Mouse (Mus musculus) olfactory bulb, adult 2 months (tissue): ENCODE results near the gene Olfr697. TPM values are rescaled to one million over a fixed set of nuclear protein-coding genes. Genes with fewer than 3 reads are reported as not detected.

Source experiments
- H3K27ac ChIP-seq: fragments of 200-500 bp; 2 replicates; pipeline ENCODE4 v1.5.1; 2012; ENCODE audit warnings: low read depth, low read length; ENCODE audit not compliant: insufficient read depth
- H3K4me1 ChIP-seq: fragments of 200-500 bp; 2 replicates; pipeline ENCODE4 v1.6.1; 2012; ENCODE audit warnings: low read length; ENCODE audit not compliant: control insufficient read depth, insufficient read depth
- H3K4me3 ChIP-seq: fragments of 200-500 bp; 2 replicates; pipeline ENCODE4 v1.5.1; 2012; ENCODE audit warnings: mild to moderate bottlenecking, low read depth, low read length, moderate library complexity; ENCODE audit not compliant: insufficient read depth
- CTCF ChIP-seq: fragments of 200-500 bp; IDR thresholded peaks from 2 replicates; pipeline ENCODE4 v1.5.1; 2012; ENCODE audit warnings: low read depth, mild to moderate bottlenecking, low read length, moderate library complexity; ENCODE audit not compliant: insufficient read depth
- POLR2A ChIP-seq: fragments of 200-500 bp; IDR thresholded peaks from 2 replicates; pipeline ENCODE4 v1.6.1; 2012; ENCODE audit warnings: mild to moderate bottlenecking, low read depth, low read length, moderate library complexity; ENCODE audit not compliant: insufficient read depth
- WGBS: fragments of 180-500 bp; shearing (Covaris S2); methylation state at CpG from one replicate; pipeline ENCODE4 v1.1.7; 2018; 5-methylcytosine and 5-hydroxymethylcytosine counted together
- polyA plus RNA-seq: library from polyadenylated mRNA; stranded (reverse); fragments of >200 nt; gene quantifications from 2 replicates; pipeline ENCODE4 v1.2.4, GENCODE M21; 2012; ENCODE audit warnings: low replicate concordance; ENCODE audit not compliant: missing spikeins, insufficient read depth, insufficient read length

The Olfr697 gene
- polyA plus RNA-seq, 1 experiment: not detected

DNA sequence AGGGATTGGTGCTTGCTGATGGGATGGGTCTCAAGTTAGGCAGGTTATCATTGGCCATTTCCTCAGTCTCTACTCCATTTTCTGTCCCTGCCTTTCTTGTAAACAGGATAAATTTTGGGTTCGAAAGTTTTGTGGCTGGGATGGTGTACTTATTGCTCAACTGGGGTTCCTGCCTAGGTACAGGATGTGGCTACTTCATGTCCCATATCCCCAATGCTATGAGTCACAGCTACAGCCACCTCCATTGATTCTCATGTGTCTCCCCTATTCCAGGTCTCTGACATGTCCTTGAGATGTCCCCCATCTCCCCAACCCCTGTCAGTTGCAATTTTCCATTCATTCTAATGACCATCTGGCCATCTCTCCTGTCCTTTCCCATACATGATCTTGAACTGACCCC is 45.4 kb downstream of the Olfr697 start:
- no peak overlapping the region for H3K27ac ChIP-seq
- H3K4me1 ChIP-seq: no peaks in the 10 kb centered on the region
- no peak overlapping the region for H3K4me3 ChIP-seq
- TF ChIP-seq CTCF (no peak), POLR2A (no peak)
- WGBS: 79% methylated on average over 1 of the region's 1 CpGs

DNA sequence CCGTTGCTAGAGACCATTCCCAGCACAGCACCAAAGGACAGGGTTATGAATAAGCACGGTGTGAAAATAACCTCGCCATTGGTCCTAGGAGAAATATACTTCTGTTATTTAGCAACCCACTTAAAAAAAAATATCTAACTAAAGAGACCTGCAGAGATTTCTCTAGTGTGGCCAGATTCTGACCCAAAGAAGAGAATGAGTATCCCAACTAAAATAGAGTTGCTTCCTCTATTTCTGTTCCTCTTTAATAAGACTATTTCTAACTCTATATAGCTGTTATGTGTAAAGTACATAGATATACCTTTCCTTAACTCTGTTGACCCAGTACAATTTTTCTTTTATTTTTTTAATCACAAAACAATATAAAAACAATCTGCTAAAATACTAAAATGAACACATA is 49.3 kb downstream of the Olfr697 start:
- no peaks in the 10 kb centered on the region for H3K4me1 ChIP-seq
- no peak overlapping the region for H3K27ac ChIP-seq
- H3K4me3 ChIP-seq: no peak overlapping the region
- no peak for TF ChIP-seq POLR2A
- no peak for TF ChIP-seq CTCF
- WGBS: 83% methylated on average over 3 of the region's 3 CpGs

DNA sequence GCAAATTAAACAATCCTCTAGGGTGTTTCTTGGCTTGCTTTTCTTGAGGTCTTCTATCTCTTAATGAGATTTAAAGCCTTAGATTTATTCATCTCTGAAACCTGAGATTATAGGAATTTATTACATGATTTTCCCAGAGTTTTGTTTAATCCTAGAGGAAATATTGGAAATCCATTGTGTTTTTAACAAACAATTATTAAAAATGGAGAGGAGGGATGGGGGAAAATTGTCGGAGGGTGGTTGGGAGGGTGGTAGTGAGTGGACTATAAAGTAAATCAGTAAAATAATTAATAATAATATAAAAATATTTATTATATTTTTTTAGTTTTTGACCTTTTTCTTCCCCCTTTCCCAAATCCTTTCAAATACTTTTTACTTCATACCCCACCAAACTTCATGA is 50.5 kb downstream of the Olfr697 start, which contains the start of gene Olfr694:
Olfr694 (minus strand) TSS at position 101 of the 400 bp plus-strand sequence.
- TF ChIP-seq POLR2A: no peak
- no peak for TF ChIP-seq CTCF
- 85% methylated on average over 1 of the region's 1 CpGs for WGBS
- Histone ChIP-seq H3K27ac (no peak within 1 kb of the TSS), H3K4me1 (no peaks in the 10 kb centered on the region), H3K4me3 (no peak within 1 kb of the TSS)

Other genes starting within 250 kb of the Olfr697 start
- gene Olfr693, start 61.9 kb downstream of the Olfr697 start, polyA plus RNA-seq: not detected in 2 replicates
- not detected in 2 replicates for gene Olfr694, start 50.6 kb downstream of the Olfr697 start, polyA plus RNA-seq
- gene Olfr695, start 26.0 kb downstream of the Olfr697 start, polyA plus RNA-seq: not detected in 2 replicates
- gene Olfr698, start 13.0 kb upstream of the Olfr697 start, polyA plus RNA-seq: not detected in 2 replicates
- gene Olfr699, start 50.8 kb upstream of the Olfr697 start, polyA plus RNA-seq: not detected in 2 replicates
- not detected in 2 replicates for gene Olfr700, start 66.4 kb upstream of the Olfr697 start, polyA plus RNA-seq
- gene Olfr701, start 71.7 kb upstream of the Olfr697 start, polyA plus RNA-seq: not detected in 2 replicates
- gene Olfr702, start 91.5 kb upstream of the Olfr697 start, polyA plus RNA-seq: not detected in 2 replicates
- not detected in 2 replicates for gene Olfr703, start 100.9 kb upstream of the Olfr697 start, polyA plus RNA-seq
- gene Olfr704, start 120.7 kb upstream of the Olfr697 start, polyA plus RNA-seq: not detected in 2 replicates
- not detected in 2 replicates for gene Olfr705, start 134.4 kb upstream of the Olfr697 start, polyA plus RNA-seq
- gene Olfr706, start 145.7 kb upstream of the Olfr697 start, polyA plus RNA-seq: not detected in 2 replicates
- not detected in 2 replicates for gene Olfr707, start 158.8 kb upstream of the Olfr697 start, polyA plus RNA-seq
- gene Olfr1532-ps1, start 165.6 kb upstream of the Olfr697 start, polyA plus RNA-seq: not detected in 2 replicates
- not detected in 2 replicates for gene Olfr709-ps1, start 189.8 kb upstream of the Olfr697 start, polyA plus RNA-seq
- not detected in 2 replicates for gene Olfr710, start 205.9 kb upstream of the Olfr697 start, polyA plus RNA-seq
- not detected in 2 replicates for gene Olfr6, start 221.5 kb upstream of the Olfr697 start, polyA plus RNA-seq
- not detected in 2 replicates for gene Olfr711, start 233.0 kb upstream of the Olfr697 start, polyA plus RNA-seq